Mouse (Mus musculus) hindbrain, embryonic 12.5 days (tissue): ENCODE data around the gene Asb18. TPM values are rescaled to one million over a fixed set of nuclear protein-coding genes. Genes with fewer than 3 reads are reported as not detected.

Experiments
- ATAC-seq: fragments of 200-750 bp; cut with Nextera tagmentation; 2 replicates; pipeline ENCODE4 v1.8.0; 2017; ENCODE audit warnings: moderate TSS enrichment; ENCODE audit not compliant: low FRiP score
- H3K27ac ChIP-seq: fragments of 300-500 bp; sonication (generic); 2 replicates; pipeline ENCODE4 v1.5.1; 2016; ENCODE audit warnings: mild to moderate bottlenecking
- H3K27me3 ChIP-seq: fragments of 300-500 bp; sonication (generic); 2 replicates; pipeline ENCODE4 v1.6.1; 2016; ENCODE audit warnings: mild to moderate bottlenecking
- H3K36me3 ChIP-seq: fragments of 300-500 bp; sonication (generic); 2 replicates; pipeline ENCODE4 v1.6.1; 2016; ENCODE audit warnings: mild to moderate bottlenecking
- H3K4me1 ChIP-seq: fragments of 300-500 bp; sonication (generic); 2 replicates; pipeline ENCODE4 v1.6.1; 2016
- H3K4me2 ChIP-seq: fragments of 300-500 bp; sonication (generic); replicated peaks from 2 replicates; pipeline ENCODE4 v1.6.1; 2016; ENCODE audit warnings: mild to moderate bottlenecking
- H3K4me3 ChIP-seq: fragments of 300-500 bp; sonication (generic); 2 replicates; pipeline ENCODE4 v1.5.1; 2016; ENCODE audit warnings: mild to moderate bottlenecking
- H3K9ac ChIP-seq: fragments of 300-500 bp; sonication (generic); 2 replicates; pipeline ENCODE4 v1.6.1; 2016; ENCODE audit warnings: mild to moderate bottlenecking, moderate library complexity
- H3K9me3 ChIP-seq: fragments of 300-500 bp; sonication (generic); replicated peaks from 2 replicates; pipeline ENCODE4 v1.6.1; 2016; ENCODE audit warnings: mild to moderate bottlenecking
- WGBS: fragments of 180-500 bp; shearing (Covaris S2); methylation state at CpG from one replicate; pipeline ENCODE4 v1.1.7; 2016; 5-methylcytosine and 5-hydroxymethylcytosine counted together
- polyA plus RNA-seq: library from polyadenylated mRNA; unstranded; fragments of >200 nt; fragmentation: Nextera tagmentation; extraction: Ambion mirVana; gene quantifications from 2 replicates; pipeline ENCODE4 v1.2.1, GENCODE M21; 2016

Asb18 gene
- polyA plus RNA-seq, 1 experiment from 2014 or later, result 0.61 TPM

GRCm38 (mm10) chr1:90010077-90010476, 4.4 kb downstream of the Asb18 start:
- 0 out of 2 replicates have a peak, but pooled peaks cover 9% of the 10 kb centered on the region for H3K9me3 ChIP-seq
- no peak overlapping the region for H3K4me2 ChIP-seq
- no peak overlapping the region for H3K27ac ChIP-seq
- H3K4me3 ChIP-seq, result no peak overlapping the region
- no peak for ATAC-seq
- no peak overlapping the region for H3K9ac ChIP-seq
- no peaks in the 10 kb centered on the region for H3K36me3 ChIP-seq
- no peaks in the 10 kb centered on the region for H3K4me1 ChIP-seq
- H3K27me3 ChIP-seq, result no peaks in the 10 kb centered on the region
- WGBS, result 83% methylated on average over 1 of the region's 1 CpGs

- Histone ChIP-seq H3K9ac (no peak overlapping the region), H3K9me3 (0 out of 2 replicates have a peak, but pooled peaks cover 9% of the 10 kb centered on the region), H3K27ac (no peak overlapping the region), H3K4me1 (no peaks in the 10 kb centered on the region), H3K4me2 (no peak overlapping the region), H3K36me3 (no peaks in the 10 kb centered on the region), H3K4me3 (no peak overlapping the region), H3K27me3 (no peaks in the 10 kb centered on the region)
- ATAC-seq, result no peak
- WGBS, result 74% methylated on average over 3 of the region's 3 CpGs
Measured at GRCm38 (mm10) chr1:90009188-90009587, 5.3 kb downstream of the Asb18 start.

- Histone ChIP-seq H3K36me3 (no peaks in the 10 kb centered on the region), H3K4me3 (no peak overlapping the region), H3K4me1 (no peaks in the 10 kb centered on the region), H3K27me3 (peaks cover 3% of the 10 kb centered on the region; the same call in 1 of the 2 replicates), H3K27ac (no peak overlapping the region), H3K9me3 (no peaks in the 10 kb centered on the region), H3K9ac (no peak overlapping the region), H3K4me2 (no peak overlapping the region)
- no peak for ATAC-seq
- 73% methylated on average over 14 of the region's 14 CpGs for WGBS
Measured at GRCm38 (mm10) chr1:90006666-90007065, 7.8 kb downstream of the Asb18 start.

GRCm38 (mm10) chr1:90000981-90001380, 13.5 kb downstream of the Asb18 start:
- no peak overlapping the region for H3K4me2 ChIP-seq
- H3K4me3 ChIP-seq, result no peak overlapping the region
- no peak for ATAC-seq
- H3K27me3 ChIP-seq, result peaks cover 13% of the 10 kb centered on the region
- no peak overlapping the region for H3K9ac ChIP-seq
- WGBS, result 27% methylated on average over 5 of the region's 5 CpGs
- H3K36me3 ChIP-seq, result no peaks in the 10 kb centered on the region
- H3K4me1 ChIP-seq, result no peaks in the 10 kb centered on the region
- H3K9me3 ChIP-seq, result no peaks in the 10 kb centered on the region
- no peak overlapping the region for H3K27ac ChIP-seq

- no peaks in the 10 kb centered on the region for H3K4me1 ChIP-seq
- peaks cover 23% of the 10 kb centered on the region for H3K27me3 ChIP-seq
- H3K4me3 ChIP-seq, result no peak overlapping the region
- no peak overlapping the region for H3K4me2 ChIP-seq
- WGBS, result 87% methylated on average over 3 of the region's 3 CpGs
- H3K9ac ChIP-seq, result no peak overlapping the region
- H3K36me3 ChIP-seq, result no peaks in the 10 kb centered on the region
- ATAC-seq, result no peak
- H3K27ac ChIP-seq, result no peak overlapping the region
- H3K9me3 ChIP-seq, result no peaks in the 10 kb centered on the region
Measured at GRCm38 (mm10) chr1:89999858-90000257, 14.6 kb downstream of the Asb18 start.

GRCm38 (mm10) chr1:89998696-89999095, 15.8 kb downstream of the Asb18 start:
- no peak overlapping the region for H3K9ac ChIP-seq
- H3K27ac ChIP-seq, result no peak overlapping the region
- 66% methylated on average over 2 of the region's 2 CpGs for WGBS
- H3K4me1 ChIP-seq, result no peaks in the 10 kb centered on the region
- H3K27me3 ChIP-seq, result peaks cover 32% of the 10 kb centered on the region
- H3K36me3 ChIP-seq, result no peaks in the 10 kb centered on the region
- no peak overlapping the region for H3K4me3 ChIP-seq
- no peak overlapping the region for H3K4me2 ChIP-seq
- no peak for ATAC-seq
- no peaks in the 10 kb centered on the region for H3K9me3 ChIP-seq

- no peak overlapping the region for H3K27ac ChIP-seq
- H3K4me1 ChIP-seq, result no peaks in the 10 kb centered on the region
- H3K36me3 ChIP-seq, result no peaks in the 10 kb centered on the region
- no peak overlapping the region for H3K9ac ChIP-seq
- H3K4me3 ChIP-seq, result no peak overlapping the region
- no peak for ATAC-seq
- no peaks in the 10 kb centered on the region for H3K9me3 ChIP-seq
- no peak overlapping the region for H3K4me2 ChIP-seq
- H3K27me3 ChIP-seq, result peaks cover 38% of the 10 kb centered on the region
- WGBS, result 55% methylated on average over 7 of the region's 7 CpGs
Measured at GRCm38 (mm10) chr1:89998076-89998475, 16.4 kb downstream of the Asb18 start.

- Histone ChIP-seq H3K27ac (no peak overlapping the region), H3K9ac (no peak overlapping the region), H3K27me3 (peaks cover 52% of the 10 kb centered on the region)
Measured at GRCm38 (mm10) chr1:89992256-89992655, 22.2 kb downstream of the Asb18 start.

GRCm38 (mm10) chr1:89977261-89977660, 37.2 kb downstream of the Asb18 start:
- Histone ChIP-seq H3K9ac (no peak overlapping the region), H3K36me3 (no peaks in the 10 kb centered on the region), H3K27ac (no peak overlapping the region), H3K4me2 (no peak overlapping the region), H3K9me3 (no peaks in the 10 kb centered on the region), H3K4me3 (no peak overlapping the region), H3K27me3 (0 out of 2 replicates have a peak, but pooled peaks cover 1% of the 10 kb centered on the region), H3K4me1 (no peaks in the 10 kb centered on the region)
- 93% methylated on average over 8 of the region's 8 CpGs for WGBS
- ATAC-seq, result no peak

More at GRCm38 (mm10) chr1:89992256-89992655, 22.2 kb downstream of the Asb18 start:
- 1% methylated on average over 25 of the region's 25 CpGs for WGBS
- Histone ChIP-seq H3K4me2 (peak overlapping the region; percentile 47), H3K9me3 (no peaks in the 10 kb centered on the region), H3K4me1 (peaks cover 13% of the 10 kb centered on the region), H3K36me3 (no peaks in the 10 kb centered on the region), H3K4me3 (peak overlapping the region; percentile 19)
- 0 out of 2 replicates have a peak, but pooled peaks have one; percentile 8 for ATAC-seq

GRCm38 (mm10) chr1:89976411-89976810, 38.1 kb downstream of the Asb18 start:
- H3K36me3 ChIP-seq, result no peaks in the 10 kb centered on the region
- ATAC-seq, result no peak
- H3K9ac ChIP-seq, result no peak overlapping the region
- H3K9me3 ChIP-seq, result no peaks in the 10 kb centered on the region
- H3K4me2 ChIP-seq, result no peak overlapping the region
- H3K4me3 ChIP-seq, result no peak overlapping the region
- WGBS, result 76% methylated on average over 8 of the region's 8 CpGs
- no peak overlapping the region for H3K27ac ChIP-seq
- H3K27me3 ChIP-seq, result peaks cover 9% of the 10 kb centered on the region; the same call in 1 of the 2 replicates
- H3K4me1 ChIP-seq, result no peaks in the 10 kb centered on the region

- Histone ChIP-seq H3K4me3 (no peak overlapping the region), H3K9ac (no peak overlapping the region), H3K4me2 (no peak overlapping the region), H3K9me3 (no peaks in the 10 kb centered on the region), H3K27me3 (peaks cover 27% of the 10 kb centered on the region), H3K4me1 (no peaks in the 10 kb centered on the region), H3K36me3 (no peaks in the 10 kb centered on the region), H3K27ac (no peak overlapping the region)
- ATAC-seq, result no peak
- WGBS, result 79% methylated on average over 8 of the region's 8 CpGs
Measured at GRCm38 (mm10) chr1:89974541-89974940, 39.9 kb downstream of the Asb18 start.

GRCm38 (mm10) chr1:89971848-89972247, 42.6 kb downstream of the Asb18 start:
- 63% methylated on average over 8 of the region's 8 CpGs for WGBS
- Histone ChIP-seq H3K4me3 (no peak overlapping the region), H3K36me3 (no peaks in the 10 kb centered on the region), H3K9ac (no peak overlapping the region), H3K27me3 (peaks cover 52% of the 10 kb centered on the region), H3K27ac (no peak overlapping the region), H3K9me3 (no peaks in the 10 kb centered on the region), H3K4me1 (peaks cover 13% of the 10 kb centered on the region), H3K4me2 (no peak overlapping the region)
- ATAC-seq, result no peak

- Histone ChIP-seq H3K27me3 (peaks cover 67% of the 10 kb centered on the region), H3K4me1 (peaks cover 18% of the 10 kb centered on the region), H3K4me3 (no peak overlapping the region), H3K36me3 (no peaks in the 10 kb centered on the region), H3K4me2 (no peak overlapping the region), H3K9me3 (no peaks in the 10 kb centered on the region), H3K27ac (no peak overlapping the region), H3K9ac (no peak overlapping the region)
- ATAC-seq, result no peak
- WGBS, result 80% methylated on average over 4 of the region's 4 CpGs
Measured at GRCm38 (mm10) chr1:89969714-89970110, 44.8 kb downstream of the Asb18 start.
